Mouse (Mus musculus) heart, adult 2 months (tissue): Measurements from ENCODE around the gene Abcd3.
A peak's percentile ranks its signal among the peaks of the same experiment; 100 is the strongest.

Source experiments
- CTCF ChIP-seq: fragments of 200-600 bp; IDR thresholded peaks from 2 replicates; pipeline ENCODE4 v1.8.1; 2022; ENCODE audit warnings: antibody characterized with exemption, mild to moderate bottlenecking, moderate library complexity
- EP300 ChIP-seq: fragments of 200-500 bp; IDR thresholded peaks from 2 replicates; pipeline ENCODE4 v1.6.1; 2011; ENCODE audit warnings: low read depth, low read length, control low read depth; ENCODE audit not compliant: insufficient read depth
- POLR2A ChIP-seq: fragments of 200-500 bp; IDR thresholded peaks from 2 replicates; pipeline ENCODE4 v1.6.1; 2011; ENCODE audit warnings: mild to moderate bottlenecking, low read depth, low read length, control low read depth; ENCODE audit not compliant: insufficient read depth

- TF ChIP-seq CTCF (peak; percentile 82), EP300 (no peak), POLR2A (no peak)
Observed at GRCm38 (mm10) chr3:121777943-121778342, 37.2 kb downstream of the Abcd3 start.
